Mouse (Mus musculus) mouse trophoblast stem cell (cell line): ENCODE results near the gene Gm21775.
"Not testable (repeated sequence)": the region's sequence is repeated elsewhere in the genome, so short reads cannot be mapped to it uniquely, and the experiment has no call there.

Experiments used
- in situ Hi-C, 2 experiments: fragments of 300-500 bp; cut with MseI, MboI; formaldehyde crosslinking; loops; 2 replicates in 1 of 2; 3 replicates in 1 of 2; pipeline ENCODE4 v1.15.1; 2025

Gm21775 gene

GRCm38 (mm10) chrY:10553153-10553552 lies at the start of gene Gm21775:
Gm21775 (plus strand) TSS chrY:10553453.
- in situ Hi-C loops, result not testable (repeated sequence)

DNA sequence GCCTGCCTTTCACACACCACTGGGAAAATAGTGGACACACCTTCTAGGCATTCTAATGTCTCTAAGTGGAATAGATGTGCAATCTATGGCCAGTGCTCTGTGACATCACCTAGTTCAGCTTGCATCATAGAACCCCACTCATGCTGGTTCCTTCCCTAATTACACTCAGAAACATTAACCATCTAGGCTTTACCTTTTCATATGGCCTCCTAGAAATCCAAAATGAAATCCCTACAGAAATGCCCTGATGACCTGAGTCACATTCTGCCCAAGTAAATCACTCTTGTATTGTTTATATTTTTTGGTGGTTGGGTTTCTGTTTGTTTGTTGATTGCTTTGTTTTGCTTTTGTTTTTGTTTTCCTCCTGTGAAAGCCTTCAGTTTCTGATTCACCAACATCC lies 17.3 kb upstream of the Gm21775 start, which contains the start of gene Gm20737:
Gm20737 (minus strand) TSS at position 101 of the 400 bp plus-strand sequence.
- in situ Hi-C loops, result not testable (repeated sequence)
